Mouse (Mus musculus) thymus, adult 2 months (tissue): ENCODE results near the gene 9930022D16Rik. TPM values are rescaled to one million over a fixed set of nuclear protein-coding genes. Genes with fewer than 3 reads are reported as not detected.

ENCODE experiments used
- DNase-seq: peaks from one replicate; pipeline ENCODE4 v3.0.0; 2021
- H3K27ac ChIP-seq: fragments of 200-500 bp; 2 replicates; pipeline ENCODE4 v1.5.1; 2012; ENCODE audit warnings: low read length, control low read depth; ENCODE audit not compliant: control insufficient read depth, insufficient read depth
- H3K27me3 ChIP-seq: fragments of 200-500 bp; 2 replicates; pipeline ENCODE4 v1.6.1; 2012; ENCODE audit warnings: mild to moderate bottlenecking, low read length, moderate library complexity, mixed read lengths; ENCODE audit not compliant: control insufficient read depth, insufficient read depth
- H3K36me3 ChIP-seq: fragments of 200-500 bp; 2 replicates; pipeline ENCODE4 v1.6.1; 2012; ENCODE audit warnings: mild to moderate bottlenecking, low read length, moderate library complexity; ENCODE audit not compliant: control insufficient read depth, insufficient read depth
- H3K4me1 ChIP-seq: fragments of 200-500 bp; replicated peaks from 2 replicates; pipeline ENCODE4 v1.6.1; 2012; ENCODE audit warnings: low read length; ENCODE audit not compliant: control insufficient read depth, insufficient read depth
- H3K4me3 ChIP-seq: fragments of 200-500 bp; 2 replicates; pipeline ENCODE4 v1.5.1; 2012; ENCODE audit warnings: mild to moderate bottlenecking, low read length, control low read depth, moderate library complexity; ENCODE audit not compliant: control insufficient read depth, insufficient read depth
- CTCF ChIP-seq: fragments of 200-500 bp; IDR thresholded peaks from 2 replicates; pipeline ENCODE4 v1.5.1; 2012; ENCODE audit warnings: mild to moderate bottlenecking, control low read depth, low read length, moderate library complexity, borderline replicate concordance; ENCODE audit not compliant: control insufficient read depth, poor library complexity, insufficient read depth; ENCODE audit errors: extremely low read depth
- POLR2A ChIP-seq: fragments of 200-500 bp; IDR thresholded peaks from 2 replicates; pipeline ENCODE4 v1.6.1; 2012; ENCODE audit warnings: mild to moderate bottlenecking, low read length, control low read depth, moderate library complexity; ENCODE audit not compliant: control insufficient read depth, poor library complexity, insufficient read depth; ENCODE audit errors: extremely low read depth
- WGBS: fragments of 180-500 bp; shearing (Covaris S2); methylation state at CpG from one replicate; pipeline ENCODE4 v1.1.7; 2018; 5-methylcytosine and 5-hydroxymethylcytosine counted together
- polyA plus RNA-seq: library from polyadenylated mRNA; depleted of rRNA; stranded (reverse); fragments of >200 nt; gene quantifications from 2 replicates; pipeline ENCODE4 v1.2.3, GENCODE M21; 2012

The 9930022D16Rik gene
- polyA plus RNA-seq, 1 experiment, result not detected

GRCm38 (mm10) chr11:109423294-109423693 lies 9.6 kb downstream of the 9930022D16Rik start:
- Histone ChIP-seq H3K36me3 (no peaks in the 10 kb centered on the region), H3K4me1 (peaks cover 15% of the 10 kb centered on the region), H3K27ac (no peak overlapping the region), H3K27me3 (no peaks in the 10 kb centered on the region), H3K4me3 (no peak overlapping the region)
- no peak for DNase-seq
- 76% methylated on average over 1 of the region's 1 CpGs for WGBS
- TF ChIP-seq POLR2A, result no peak
- TF ChIP-seq CTCF, result no peak

- Histone ChIP-seq H3K4me3 (peak within 1 kb of the TSS; percentile 54), H3K4me1 (peaks cover 11% of the 10 kb centered on the region), H3K27ac (peak within 1 kb of the TSS; percentile 65), H3K27me3 (no peaks in the 10 kb centered on the region), H3K36me3 (peaks cover 10% of the 10 kb centered on the region; the same call in 1 of the 2 replicates)
- under 1% methylated on average over 65 of the region's 65 CpGs for WGBS
- peak; percentile 91 for TF ChIP-seq CTCF
- TF ChIP-seq POLR2A, result peak; percentile 87
- peak; percentile 99 for DNase-seq
These were observed 11.9 kb downstream of the 9930022D16Rik start, which contains the start of gene Amz2 for GRCm38 (mm10) chr11:109425392-109426271. Gene Amz2, plus strand, starts transcription at chr11:109425946.

GRCm38 (mm10) chr11:109426272-109426586 lies 12.5 kb downstream of the 9930022D16Rik start:
- Histone ChIP-seq H3K4me3 (peak overlapping the region; percentile 54), H3K27me3 (no peaks in the 10 kb centered on the region), H3K36me3 (peaks cover 12% of the 10 kb centered on the region; the same call in 1 of the 2 replicates), H3K27ac (peak overlapping the region; percentile 65), H3K4me1 (peaks cover 10% of the 10 kb centered on the region)
- WGBS, result under 1% methylated on average over 11 of the region's 11 CpGs
- no peak for TF ChIP-seq POLR2A
- TF ChIP-seq CTCF, result no peak
- DNase-seq, result no peak

- 97% methylated on average over 5 of the region's 5 CpGs for WGBS
- TF ChIP-seq CTCF (no peak), POLR2A (no peak)
- peaks cover 18% of the 10 kb centered on the region for H3K4me1 ChIP-seq
- H3K4me3 ChIP-seq, result no peak overlapping the region
- no peak overlapping the region for H3K27ac ChIP-seq
- peaks cover 12% of the 10 kb centered on the region; the same call in 1 of the 2 replicates for H3K36me3 ChIP-seq
- no peak for DNase-seq
- H3K27me3 ChIP-seq, result no peaks in the 10 kb centered on the region
These were observed 13.6 kb downstream of the 9930022D16Rik start for GRCm38 (mm10) chr11:109427353-109427752.

GRCm38 (mm10) chr11:109434233-109434798 lies 20.6 kb downstream of the 9930022D16Rik start:
- Histone ChIP-seq H3K27ac (no peak overlapping the region), H3K27me3 (no peaks in the 10 kb centered on the region), H3K4me3 (no peak overlapping the region), H3K36me3 (peaks cover 17% of the 10 kb centered on the region; the same call in 1 of the 2 replicates), H3K4me1 (peaks cover 30% of the 10 kb centered on the region)
- WGBS, result 85% methylated on average over 16 of the region's 16 CpGs
- TF ChIP-seq POLR2A (no peak), CTCF (no peak)
- no peak for DNase-seq

GRCm38 (mm10) chr11:109436889-109437288 lies 23.2 kb downstream of the 9930022D16Rik start:
- no peak for DNase-seq
- Histone ChIP-seq H3K27me3 (no peaks in the 10 kb centered on the region), H3K36me3 (peaks cover 5% of the 10 kb centered on the region; the same call in 1 of the 2 replicates), H3K4me1 (peaks cover 34% of the 10 kb centered on the region), H3K27ac (no peak overlapping the region), H3K4me3 (no peak overlapping the region)
- no peak for TF ChIP-seq POLR2A
- no peak for TF ChIP-seq CTCF
- 59% methylated on average over 8 of the region's 8 CpGs for WGBS
